In the genomic region with DNA sequence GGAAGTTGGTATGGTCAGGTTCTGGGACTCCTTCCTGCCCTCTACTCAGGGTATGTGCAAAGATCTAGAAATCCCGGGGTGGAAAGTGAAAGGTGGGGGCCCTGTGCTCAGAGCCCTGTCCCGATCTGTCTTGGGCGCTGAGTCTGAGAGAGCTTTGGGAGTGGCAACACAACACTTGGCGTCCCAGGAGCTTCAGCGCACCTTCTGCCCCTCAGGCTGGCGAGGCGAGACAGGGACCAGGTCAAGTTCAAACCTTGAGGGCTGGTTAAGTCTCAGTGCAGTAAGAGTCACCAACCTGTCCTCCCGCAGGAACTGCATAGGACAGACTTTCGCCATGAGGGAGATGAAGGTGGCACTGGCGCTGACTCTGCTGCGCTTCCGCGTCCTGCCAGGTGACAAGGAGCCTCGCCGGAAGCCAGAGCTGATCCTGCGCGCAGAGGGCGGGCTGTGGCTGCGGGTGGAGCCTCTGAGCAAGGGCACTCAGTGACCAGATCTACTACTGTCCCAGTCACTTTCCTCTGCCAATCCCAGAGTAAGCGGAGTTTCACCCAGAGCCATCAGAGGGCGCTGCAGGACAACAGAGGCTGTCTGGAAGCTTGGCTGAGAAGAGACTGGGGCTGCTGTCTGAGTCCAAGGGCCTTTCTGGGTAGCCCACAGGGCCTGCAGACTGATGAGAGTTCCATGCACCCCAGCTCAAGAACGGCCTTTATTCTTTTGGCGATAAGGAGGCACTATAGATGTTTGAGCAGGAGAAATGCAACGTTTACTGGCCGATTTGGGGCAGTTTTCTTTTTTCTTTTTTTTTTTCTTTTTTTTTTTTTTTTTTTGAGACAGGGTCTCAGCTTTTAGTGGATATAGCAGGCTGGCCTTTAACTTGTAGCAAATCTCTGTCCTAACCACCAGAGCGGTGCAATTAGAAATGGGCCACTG, we compare ENCODE assay signal across 8 mouse cellular contexts. TPM values are rescaled to one million over a fixed set of nuclear protein-coding genes. Genes with fewer than 3 reads are reported as not detected.
A peak's percentile ranks its signal among the peaks of the same experiment; 100 is the strongest.
DNase-seq lines count a peak whose midpoint lies in the region; ATAC-seq lines count a peak whose summit lies in the region.

No protein-coding gene starts in this region.

- H3K36me3 ChIP-seq in hindbrain, embryonic 14.5 days (replicated peaks; ENCODE audit: control insufficient read depth, insufficient read depth): peaks cover 8% of the 10 kb centered on the region; the same call in 1 of the 2 replicates

- 20% methylated on average over 26 of the region's 26 CpGs for WGBS in hindbrain, embryonic 14.5 days

- 0 out of 2 replicates have a peak overlapping the region, but pooled peaks have one; percentile 24 for H3K9ac ChIP-seq in hindbrain, embryonic 14.5 days

- H3K4me1 ChIP-seq in hindbrain, embryonic 14.5 days (replicated peaks; ENCODE audit: control insufficient read depth, insufficient read depth, low read length): no peaks in the 10 kb centered on the region

- no peak overlapping the region for H3K27ac ChIP-seq in hindbrain, embryonic 14.5 days

- H3K9me3 ChIP-seq in hindbrain, embryonic 14.5 days (ENCODE audit: control insufficient read depth, low read length): no peaks in the 10 kb centered on the region

- no peaks in the 10 kb centered on the region for H3K27me3 ChIP-seq in hindbrain, embryonic 14.5 days (ENCODE audit: control insufficient read depth, insufficient read depth, low read length)

- H3K4me2 ChIP-seq in hindbrain, embryonic 14.5 days (replicated peaks): peak overlapping the region; percentile 47

- peak; percentile 60; the same call in 1 of the 2 replicates for ATAC-seq in hindbrain, embryonic 14.5 days (ENCODE audit: low FRiP score)

- peak; percentile 88 for DNase-seq in T-cell, adult 2 months (ENCODE audit: low spot score)
- peak; percentile 95 to 96 for DNase-seq in cerebellum, postnatal 25 days
- peak; percentile 76 to 80 for DNase-seq in frontal cortex, postnatal 25 days (ENCODE audit: low spot score in 2 of 2)
- peak; percentile 83 for DNase-seq in hindbrain, embryonic 14.5 days (ENCODE audit: low spot score)
- peak; percentile 80 to 81 for DNase-seq in layer of hippocampus, postnatal 36 days
- peak; percentile 94 for DNase-seq in lung, postnatal 25 days (ENCODE audit: low spot score)
- DNase-seq in retina, adult 2 months (ENCODE audit: low read depth, low spot score): peak; percentile 34
- DNase-seq in thymus, postnatal 36 days: peak; percentile 89 to 90

- H3K4me3 ChIP-seq in hindbrain, embryonic 14.5 days (replicated peaks; ENCODE audit: low read length): 0 out of 2 replicates have a peak overlapping the region, but pooled peaks have one; percentile 9

RNA-seq across cellular contexts. Expression of a gene that starts 7.7 kb away (rescaled TPM):
- 15.2 and 17.1 TPM in 2 replicates for polyA plus RNA-seq in hindbrain, embryonic 14.5 days (2014; fragmentation: Nextera tagmentation; extraction: Ambion mirVana)
- 1 to 10 TPM; 5.6 to 6.0 TPM for total RNA-seq in layer of hippocampus, postnatal 36 days (2021)

RNA-seq across cellular contexts. Expression of a gene that starts 22.8 kb away (rescaled TPM):
- 6.8 and 10.5 TPM in 2 replicates for polyA plus RNA-seq in hindbrain, embryonic 14.5 days (2014; fragmentation: Nextera tagmentation; extraction: Ambion mirVana)
- total RNA-seq in layer of hippocampus, postnatal 36 days (2021): 1 to 10 TPM; 4.6 to 5.0 TPM

Comparison
In these comparisons a context has a peak if more than half of its experiments do, and no peak if none do; other contexts are left out.
1. DNase-seq: peak in every context shown above with its lines; median percentile 96 in cerebellum, postnatal 25 days; 94 in lung, postnatal 25 days; 90 in thymus, postnatal 36 days; 88 in T-cell, adult 2 months; 83 in hindbrain, embryonic 14.5 days; 80 in layer of hippocampus, postnatal 36 days; 78 in frontal cortex, postnatal 25 days; 34 in retina, adult 2 months.